In the genomic region with DNA sequence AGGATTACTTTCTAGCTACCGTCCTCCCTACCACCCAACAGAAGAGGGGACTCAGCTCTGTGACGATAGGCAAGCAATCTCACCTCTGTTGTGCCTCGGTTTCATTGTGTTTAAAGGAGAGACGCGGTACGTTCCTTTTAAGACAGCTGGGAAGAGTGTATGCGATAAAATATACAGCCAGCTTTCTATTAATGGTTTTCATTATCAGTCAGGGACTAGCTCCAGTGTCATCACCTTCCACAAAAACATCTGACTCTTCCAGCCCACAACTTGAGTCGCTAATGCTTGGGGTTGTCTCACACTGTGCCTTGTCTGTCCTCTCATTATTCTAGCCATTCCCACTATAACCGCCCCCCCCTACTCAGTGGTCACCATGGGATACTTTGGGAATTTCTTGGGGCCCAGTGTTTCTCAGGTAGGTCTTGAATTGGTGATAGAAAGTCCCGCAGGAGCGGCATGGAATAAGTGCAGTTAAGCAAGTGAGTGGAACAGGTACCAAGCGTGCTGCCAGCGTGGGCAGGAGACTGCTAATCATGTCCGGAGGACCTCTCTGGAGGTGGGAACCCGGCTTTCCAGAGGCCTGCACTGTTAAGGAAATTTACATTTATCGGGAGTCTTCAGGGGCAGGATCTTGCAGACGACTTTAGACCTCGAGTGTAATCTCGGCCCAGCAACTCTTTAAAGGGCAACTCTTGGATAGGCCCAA, we compare ENCODE assay signal across 8 mouse cellular contexts. TPM values are rescaled to one million over a fixed set of nuclear protein-coding genes. Genes with fewer than 3 reads are reported as not detected.
DNase-seq lines count a peak whose midpoint lies in the region; ATAC-seq and TF ChIP-seq lines count a peak whose summit lies in the region.

No protein-coding gene starts in this region.

- H3K27me3 ChIP-seq in embryonic facial prominence, embryonic 12.5 days, result peaks cover 3% of the 10 kb centered on the region; the same call in 1 of the 2 replicates
- no peaks in the 10 kb centered on the region; the same call in 1 of the 2 replicates for H3K27me3 ChIP-seq in intestine, embryonic 16.5 days (replicated peaks; ENCODE audit: control insufficient read depth, insufficient read depth, low read length)
- peaks cover 14% of the 10 kb centered on the region for H3K27me3 ChIP-seq in neural tube, embryonic 13.5 days

- TF ChIP-seq POLR2A in lung, adult 2 months (IDR thresholded peaks at IDR 0.05; ENCODE audit: borderline replicate concordance, extremely low read depth, low read depth, low read length), result no peak

- no peak for DNase-seq in lung, adult 2 months
- no peak for DNase-seq in lung, postnatal 14 days
- DNase-seq in urinary bladder, adult 2 months (ENCODE audit: low spot score), result no peak
- no peak for DNase-seq in spleen, adult 12 weeks (ENCODE audit: low spot score)
- no peak for DNase-seq in embryo, embryonic 9.5 days (ENCODE audit: extremely low spot score)

- H3K4me1 ChIP-seq in lung, adult 2 months (ENCODE audit: control insufficient read depth, insufficient read depth, low read length), result peaks cover 5% of the 10 kb centered on the region; the same call in 1 of the 2 replicates
- peaks cover 15% of the 10 kb centered on the region for H3K4me1 ChIP-seq in embryonic facial prominence, embryonic 12.5 days
- peaks cover 20% of the 10 kb centered on the region for H3K4me1 ChIP-seq in intestine, embryonic 16.5 days (ENCODE audit: control insufficient read depth, insufficient read depth, low read length)
- H3K4me1 ChIP-seq in neural tube, embryonic 13.5 days (replicated peaks), result peaks cover 34% of the 10 kb centered on the region

- peak overlapping the region; percentile 94 for H3K4me3 ChIP-seq in lung, adult 2 months (replicated peaks; ENCODE audit: extremely low read depth, low read depth, low read length)
- H3K4me3 ChIP-seq in embryonic facial prominence, embryonic 12.5 days, result peak overlapping the region; percentile 66
- H3K4me3 ChIP-seq in intestine, embryonic 16.5 days (ENCODE audit: low read length), result peak overlapping the region; percentile 67
- peak overlapping the region; percentile 69 for H3K4me3 ChIP-seq in neural tube, embryonic 13.5 days

- 53% methylated on average over 19 of the region's 19 CpGs for WGBS in lung, adult 2 months
- 47% methylated on average over 19 of the region's 19 CpGs for WGBS in embryonic facial prominence, embryonic 12.5 days
- WGBS in intestine, embryonic 16.5 days, result 36% methylated on average over 19 of the region's 19 CpGs
- WGBS in neural tube, embryonic 13.5 days, result 41% methylated on average over 19 of the region's 19 CpGs

- TF ChIP-seq CTCF in lung, adult 2 months (IDR thresholded peaks at IDR 0.05; ENCODE audit: insufficient read depth, low read length), result no peak

- H3K9ac ChIP-seq in embryonic facial prominence, embryonic 12.5 days, result peak overlapping the region; percentile 50; the same call in 1 of the 2 replicates
- peak overlapping the region; percentile 77 for H3K9ac ChIP-seq in intestine, embryonic 16.5 days (ENCODE audit: low read depth, low read length)
- H3K9ac ChIP-seq in neural tube, embryonic 13.5 days, result peak overlapping the region; percentile 76

- no peaks in the 10 kb centered on the region for H3K9me3 ChIP-seq in embryonic facial prominence, embryonic 12.5 days
- H3K9me3 ChIP-seq in intestine, embryonic 16.5 days (ENCODE audit: control insufficient read depth, low read length), result no peaks in the 10 kb centered on the region
- no peaks in the 10 kb centered on the region for H3K9me3 ChIP-seq in neural tube, embryonic 13.5 days

- H3K4me2 ChIP-seq in embryonic facial prominence, embryonic 12.5 days (replicated peaks), result peak overlapping the region; percentile 96
- H3K4me2 ChIP-seq in intestine, embryonic 16.5 days (ENCODE audit: low read depth, low read length), result peak overlapping the region; percentile 100
- peak overlapping the region; percentile 90 for H3K4me2 ChIP-seq in neural tube, embryonic 13.5 days

- no peak overlapping the region for H3K27ac ChIP-seq in embryonic facial prominence, embryonic 12.5 days
- peak overlapping the region; percentile 76 for H3K27ac ChIP-seq in intestine, embryonic 16.5 days (ENCODE audit: low read length)
- H3K27ac ChIP-seq in neural tube, embryonic 13.5 days (replicated peaks), result peak overlapping the region; percentile 57; the same call in 1 of the 2 replicates

- ATAC-seq in embryonic facial prominence, embryonic 12.5 days (ENCODE audit: insufficient number of reproducible peaks, insufficient read depth, low FRiP score, low TSS enrichment), result no peak
- no peak for ATAC-seq in intestine, embryonic 16.5 days
- no peak; the same call in 1 of the 2 replicates for ATAC-seq in neural tube, embryonic 13.5 days (ENCODE audit: low read depth)

- no peaks in the 10 kb centered on the region for H3K36me3 ChIP-seq in embryonic facial prominence, embryonic 12.5 days
- no peaks in the 10 kb centered on the region for H3K36me3 ChIP-seq in intestine, embryonic 16.5 days (ENCODE audit: control insufficient read depth, insufficient read depth, low read length)
- no peaks in the 10 kb centered on the region for H3K36me3 ChIP-seq in neural tube, embryonic 13.5 days

RNA-seq across cellular contexts. Expression of gene Nt5dc3, which starts 1.0 kb away (rescaled TPM):
- 8.6 and 12.8 TPM in 2 replicates for polyA plus RNA-seq in lung, adult 2 months (2012; rRNA removed)
- 1.4 and 1.5 TPM in 2 replicates for polyA plus RNA-seq in embryonic facial prominence, embryonic 12.5 days (2016; fragmentation: Nextera tagmentation; extraction: Ambion mirVana)
- 0.91 and 1.0 TPM in 2 replicates for polyA plus RNA-seq in intestine, embryonic 16.5 days (2015; fragmentation: Nextera tagmentation; extraction: Ambion mirVana)
- polyA plus RNA-seq in neural tube, embryonic 13.5 days (2015; fragmentation: Nextera tagmentation; extraction: Ambion mirVana), result 7.3 and 7.7 TPM in 2 replicates
- 18.3 and 22.4 TPM in 2 replicates for polyA plus RNA-seq in urinary bladder, adult 2 months (2012; rRNA removed)

RNA-seq across cellular contexts. Expression of gene Gm49358, which starts 14.0 kb away (rescaled TPM):
- not detected in 2 replicates for polyA plus RNA-seq in lung, adult 2 months (2012; rRNA removed)
- polyA plus RNA-seq in embryonic facial prominence, embryonic 12.5 days (2016; fragmentation: Nextera tagmentation; extraction: Ambion mirVana), result not detected in 2 replicates
- not detected in 2 replicates for polyA plus RNA-seq in intestine, embryonic 16.5 days (2015; fragmentation: Nextera tagmentation; extraction: Ambion mirVana)
- not detected in 2 replicates for polyA plus RNA-seq in neural tube, embryonic 13.5 days (2015; fragmentation: Nextera tagmentation; extraction: Ambion mirVana)
- polyA plus RNA-seq in urinary bladder, adult 2 months (2012; rRNA removed), result not detected in 2 replicates
